Mouse (Mus musculus): ENCODE results near the gene Rps23.
A peak's percentile ranks its signal among the peaks of the same experiment; 100 is the strongest.

The Rps23 gene

DNA sequence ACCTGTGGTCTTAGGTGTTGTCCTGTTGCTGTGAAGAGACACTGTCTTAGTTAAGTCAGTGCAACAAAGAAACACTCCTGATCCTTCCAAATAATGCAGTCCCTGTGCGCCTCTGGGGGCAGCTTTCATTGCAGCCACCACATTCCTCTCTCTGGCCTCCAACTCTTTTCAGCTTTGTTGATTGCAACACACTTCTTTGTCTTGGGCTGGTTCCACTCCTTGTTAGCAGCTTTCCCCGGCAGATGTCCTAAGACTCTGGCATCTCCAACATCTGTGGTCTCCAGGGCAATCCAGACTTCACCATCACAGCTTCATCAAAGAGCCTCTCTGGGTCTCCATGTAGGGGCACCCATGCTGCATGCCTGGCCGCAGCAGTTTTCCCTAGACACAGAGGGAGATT is 10.5 kb downstream of the Rps23 start:
- DNase-seq (ENCODE audit: low read depth, low spot score) = no peak

DNA sequence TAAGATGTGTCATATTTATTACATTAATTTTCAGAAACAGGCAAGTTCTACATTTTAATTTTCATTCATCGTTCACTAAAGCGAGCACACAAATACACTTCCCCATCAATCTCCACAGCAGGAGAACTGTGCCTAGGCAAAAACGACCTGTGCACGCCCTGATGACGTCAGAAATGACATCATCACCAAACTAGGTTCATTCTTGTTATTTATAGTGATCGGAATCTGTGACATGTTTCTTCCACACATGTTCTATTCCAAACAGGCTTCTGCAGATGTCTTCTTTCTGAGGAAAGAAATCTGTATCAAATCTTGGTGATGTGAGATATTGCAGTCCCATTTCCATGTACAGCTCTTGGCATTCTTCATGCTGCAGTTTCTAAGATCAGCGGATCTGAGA is 13.1 kb downstream of the Rps23 start:
- DNase-seq (ENCODE audit: low read depth, low spot score) = no peak

DNA sequence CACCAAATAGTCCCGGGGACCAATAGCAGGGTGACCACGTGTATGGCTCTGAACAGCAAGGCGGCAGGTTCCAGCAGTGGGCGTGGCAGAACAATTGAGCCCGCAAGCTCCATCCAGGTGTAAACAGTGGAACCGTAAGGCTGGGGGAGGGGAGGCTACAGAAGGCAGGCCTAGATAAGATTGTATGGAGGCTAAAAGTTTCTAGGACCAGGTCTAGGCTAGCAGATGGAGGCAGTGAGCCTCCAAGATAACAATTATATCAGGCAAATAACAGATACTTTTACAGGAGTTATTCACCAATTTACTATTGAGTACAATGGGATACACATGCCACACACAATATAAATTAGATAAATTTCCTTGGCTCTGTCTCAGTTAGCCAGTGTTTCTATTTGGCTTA is 16.4 kb downstream of the Rps23 start:
- DNase-seq (ENCODE audit: low read depth, low spot score) = no peak

DNA sequence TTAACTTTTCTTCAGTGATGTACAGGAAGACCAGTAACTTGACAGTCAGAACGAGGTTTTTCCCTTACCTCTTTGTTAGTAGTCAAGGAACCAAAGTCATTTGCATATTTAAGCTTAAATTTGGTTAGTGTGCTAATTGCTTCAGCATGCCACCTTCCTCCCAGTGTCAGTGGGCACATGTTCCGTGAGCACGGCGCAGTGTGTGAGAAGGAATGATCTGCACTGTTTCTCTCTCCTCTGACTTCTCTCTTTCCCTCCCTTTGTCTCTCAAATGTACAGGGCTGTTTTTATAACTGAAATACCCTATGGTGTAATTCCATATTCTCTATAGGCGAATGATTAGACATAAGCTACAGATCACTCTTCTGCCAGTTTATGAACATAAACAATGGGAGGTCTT is 16.8 kb downstream of the Rps23 start:
- no peak for DNase-seq (ENCODE audit: low read depth, low spot score)

DNA sequence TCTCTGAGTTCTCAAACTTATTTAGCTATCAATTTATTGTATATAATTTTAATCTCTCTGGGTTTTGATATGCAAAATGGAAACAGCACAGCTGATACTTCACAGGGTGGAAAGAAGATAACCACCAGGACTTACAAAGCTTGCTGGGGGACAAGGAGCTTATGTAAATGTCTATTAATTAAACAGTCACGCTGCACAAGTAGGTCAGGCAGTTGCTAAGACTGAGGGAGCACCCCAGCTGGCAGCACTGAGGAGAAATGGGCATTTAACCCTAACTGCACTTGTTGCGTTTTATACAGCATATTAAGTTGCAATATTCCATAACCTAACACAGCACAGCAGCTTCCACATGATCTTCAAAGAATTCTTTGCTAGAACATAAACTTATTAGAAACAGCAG is 36.1 kb downstream of the Rps23 start:
- no peak for DNase-seq (ENCODE audit: low read depth, low spot score)

DNA sequence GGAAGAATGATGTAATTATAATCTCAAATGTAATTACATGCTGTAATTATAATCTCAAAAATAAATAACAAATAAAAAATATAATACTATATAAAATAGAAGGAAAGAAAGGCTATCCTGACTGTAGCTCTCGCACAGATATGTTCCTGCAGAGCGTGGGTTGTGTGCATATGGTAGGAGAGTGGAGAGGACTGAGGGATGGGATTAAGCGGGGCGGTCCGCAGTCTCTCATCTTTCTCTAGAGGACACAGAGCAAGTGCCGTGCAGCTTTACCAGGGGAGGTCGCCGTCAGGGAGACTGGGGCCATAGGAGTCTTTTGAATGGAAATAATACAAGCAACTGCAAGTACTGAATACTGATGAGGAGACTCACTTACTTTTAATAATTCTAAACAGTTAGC is 37.8 kb downstream of the Rps23 start:
- no peak for DNase-seq (ENCODE audit: low read depth, low spot score)

DNA sequence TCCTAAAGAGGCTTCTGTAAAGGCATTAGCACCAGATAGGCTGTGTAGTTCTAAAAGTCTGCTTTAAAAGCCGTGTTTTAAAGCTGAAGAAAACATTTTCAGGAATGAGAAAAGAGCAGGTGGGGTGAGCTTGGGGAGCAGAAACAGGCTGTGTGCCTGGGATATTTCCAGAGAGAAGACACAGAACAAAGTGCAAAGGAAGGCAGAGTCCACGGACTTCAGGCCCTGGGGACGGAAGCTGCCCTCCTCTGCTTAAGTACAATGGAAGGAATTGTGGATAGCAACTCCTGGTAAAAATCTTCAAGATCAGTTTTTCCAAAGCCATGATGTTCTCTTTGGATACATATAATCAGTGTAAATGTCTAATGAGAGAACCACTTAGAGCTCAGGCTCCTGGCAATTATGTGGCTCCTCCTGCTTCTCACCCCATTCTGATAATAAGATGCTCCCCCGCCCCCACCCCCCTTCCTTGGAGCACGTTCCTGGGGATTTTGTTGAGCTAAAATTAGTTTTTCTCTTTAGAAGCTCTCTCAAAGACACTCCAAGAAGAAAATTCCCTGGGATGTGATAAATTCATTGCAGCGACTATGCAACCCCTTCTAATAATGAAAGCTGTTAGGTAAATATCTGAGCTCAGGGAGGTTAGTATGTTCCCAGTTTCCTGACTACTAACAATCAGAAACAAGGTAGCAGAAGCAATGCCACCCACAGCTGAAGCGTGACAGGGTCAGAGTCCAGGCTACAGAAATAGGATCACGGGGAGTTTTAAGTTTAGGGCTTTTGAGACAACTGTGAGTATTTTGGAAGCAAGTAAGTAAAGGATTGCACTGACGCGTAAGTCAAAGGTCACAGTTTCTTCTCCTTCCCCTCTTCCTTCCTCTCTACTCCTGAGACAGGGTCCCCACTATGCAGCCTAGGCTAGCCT is 40.3 kb downstream of the Rps23 start:
- DNase-seq (ENCODE audit: low read depth, low spot score) = no peak

DNA sequence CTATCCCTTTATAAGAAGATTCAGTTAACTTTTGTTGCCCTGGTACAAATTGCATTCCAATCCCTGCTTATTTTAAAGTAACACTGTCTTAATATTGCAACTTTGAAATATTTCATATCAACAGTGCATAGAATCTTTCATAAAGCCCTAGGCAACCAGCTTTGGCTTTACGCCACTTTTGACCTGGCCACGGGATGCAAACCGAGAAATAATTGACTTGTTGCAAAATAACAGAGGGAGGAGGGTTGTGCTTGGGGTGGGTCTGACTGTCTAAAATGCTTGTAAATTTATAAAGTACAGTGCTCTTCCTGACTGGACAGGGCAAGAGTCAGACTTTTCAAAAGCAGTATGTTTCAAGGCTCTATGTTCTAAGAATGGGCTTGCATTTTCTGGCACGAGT is 41.8 kb downstream of the Rps23 start:
- no peak for DNase-seq (ENCODE audit: low read depth, low spot score)

DNA sequence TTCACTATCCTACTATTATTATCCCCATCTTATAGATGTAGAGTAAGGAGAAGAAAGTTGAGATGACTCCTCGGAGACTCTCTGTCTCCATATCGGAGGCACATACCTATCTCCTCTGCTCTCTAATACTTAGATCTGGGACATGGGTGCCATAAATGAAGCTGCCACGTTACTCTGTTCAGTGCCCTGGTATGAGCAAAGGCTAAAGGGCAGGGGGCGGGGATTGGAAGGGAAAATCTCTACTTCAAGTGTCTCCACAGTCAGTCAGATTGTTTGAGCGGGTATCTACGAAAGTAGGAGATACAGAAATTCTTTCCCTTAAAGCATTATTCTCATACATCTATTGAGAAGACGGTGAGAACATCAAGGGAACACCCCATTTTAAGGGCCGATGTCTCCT is 43.2 kb downstream of the Rps23 start:
- DNase-seq (ENCODE audit: low read depth, low spot score) = no peak

DNA sequence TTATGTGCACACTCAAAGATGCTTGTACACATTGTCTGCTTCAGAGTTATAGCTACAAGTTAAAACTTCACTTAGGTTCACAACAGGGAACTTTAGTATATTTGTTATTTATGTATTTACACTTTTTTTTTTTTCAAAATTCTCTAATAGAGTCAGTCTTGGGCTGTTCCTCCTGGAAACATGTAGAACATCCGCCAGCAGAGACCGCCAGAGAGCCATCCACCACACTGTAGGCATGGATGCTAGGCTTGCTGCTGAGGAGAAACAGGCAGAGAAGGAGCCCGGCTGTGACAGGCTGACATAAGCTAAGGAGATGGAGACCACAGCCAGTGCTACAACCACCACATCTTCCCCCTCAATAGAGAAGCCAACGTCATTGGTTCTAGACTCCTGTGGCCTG is 44.7 kb downstream of the Rps23 start:
- DNase-seq (ENCODE audit: low read depth, low spot score) = peak; percentile 75

DNA sequence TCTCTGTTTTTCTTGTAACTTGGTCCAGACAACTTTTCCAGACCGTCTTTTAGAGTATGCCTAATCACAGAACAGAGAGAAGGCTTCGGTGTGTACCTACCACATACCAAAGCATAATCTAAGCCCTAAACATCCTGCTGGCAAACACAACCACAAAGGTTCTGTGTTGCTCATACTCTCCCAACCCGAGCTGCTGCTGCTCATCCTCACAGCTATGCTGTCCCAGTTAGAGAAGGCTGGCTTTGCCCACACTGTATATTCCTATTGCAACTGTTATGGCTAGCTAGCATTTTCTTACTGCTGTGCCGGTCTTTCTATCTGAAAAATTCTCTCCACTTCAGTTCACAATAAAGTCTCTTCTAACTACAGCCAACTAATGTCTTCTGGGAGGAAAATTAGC is 46.2 kb downstream of the Rps23 start:
- no peak for DNase-seq (ENCODE audit: low read depth, low spot score)

DNA sequence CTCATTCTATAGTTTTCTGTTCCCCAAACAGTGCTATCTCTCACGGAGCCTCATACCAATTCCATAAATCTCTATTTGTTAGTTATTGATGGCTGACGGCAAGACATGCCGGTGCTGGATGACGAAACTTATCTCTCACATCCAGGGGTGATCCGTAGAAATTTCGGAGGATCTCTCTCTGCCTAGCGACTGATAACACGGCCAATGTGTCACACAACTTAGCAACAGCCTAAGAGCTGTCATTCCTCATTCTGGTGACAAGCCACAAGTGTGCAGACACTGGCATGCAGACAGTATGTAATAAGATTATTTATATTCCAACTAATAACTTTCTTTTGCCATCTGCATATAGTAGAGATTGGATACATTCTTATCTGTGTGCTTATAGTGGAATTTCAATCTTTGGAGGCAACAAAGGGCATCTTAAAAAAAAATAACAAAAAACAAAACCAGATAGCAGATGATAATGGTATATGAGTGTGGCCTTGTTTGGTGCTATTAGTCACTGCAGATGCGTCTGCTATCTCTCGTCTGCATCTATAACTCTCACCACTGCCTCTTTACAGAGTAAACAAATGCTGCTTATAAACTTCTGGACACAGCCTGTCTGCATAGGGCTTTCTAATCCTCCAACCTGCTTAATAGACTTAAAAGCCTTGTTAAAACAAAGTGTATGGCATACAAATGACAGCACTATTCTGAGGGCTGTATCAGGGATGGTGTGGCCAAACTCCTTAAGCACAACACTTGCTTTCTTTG is 47.7 kb downstream of the Rps23 start:
- no peak for DNase-seq (ENCODE audit: low read depth, low spot score)

DNA sequence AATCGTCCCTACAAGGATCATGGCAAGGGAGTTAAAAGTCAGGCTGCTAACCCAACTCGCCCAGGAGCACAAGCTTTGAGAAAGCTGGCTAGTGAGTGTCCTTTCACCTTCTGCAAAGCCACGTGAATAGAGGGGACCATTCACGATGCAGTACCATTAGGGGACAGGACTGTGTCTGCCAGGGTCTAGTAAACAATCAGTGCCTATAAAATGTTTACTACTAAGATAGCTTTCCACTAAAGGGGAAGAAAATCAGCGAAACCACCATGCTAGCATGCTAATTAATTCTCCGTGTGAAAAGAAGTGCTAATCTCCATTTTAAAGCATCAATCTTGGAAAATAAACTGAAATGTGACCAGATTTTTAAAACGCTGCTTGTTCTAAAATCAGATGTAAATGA is 50.7 kb downstream of the Rps23 start:
- no peak for DNase-seq (ENCODE audit: low read depth, low spot score)
